Mouse (Mus musculus): ENCODE measurements around the gene Nsun4.

The Nsun4 gene

GRCm38 (mm10) chr4:116048130-116048920, 5.4 kb downstream of the Nsun4 start:
- intact Hi-C loops (cut with DNase I), result no loop called here

GRCm38 (mm10) chr4:116047681-116048080, 6.0 kb downstream of the Nsun4 start:
- intact Hi-C loops (cut with DNase I), result no loop called here

DNA sequence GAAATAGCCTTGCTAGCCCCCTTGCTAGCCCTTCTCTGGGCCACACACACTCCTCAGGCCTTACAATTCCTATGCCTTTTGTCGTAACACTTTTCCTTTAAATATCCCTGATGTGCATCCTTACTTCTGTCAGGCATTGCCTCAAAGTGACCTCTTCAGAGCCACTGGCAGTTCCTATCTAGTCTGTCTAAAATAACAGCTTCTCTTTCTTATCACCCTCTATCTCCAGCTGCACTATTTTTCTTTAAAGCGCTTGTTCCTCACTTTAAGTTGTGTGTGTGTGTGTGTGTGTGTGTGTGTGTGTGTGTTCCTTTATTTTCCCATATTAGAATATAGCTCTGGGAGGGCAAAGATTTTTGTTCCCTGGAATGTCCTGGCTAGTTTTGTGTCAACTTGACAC, 7.1 kb downstream of the Nsun4 start:
- intact Hi-C loops (cut with DNase I), result no loop called here

DNA sequence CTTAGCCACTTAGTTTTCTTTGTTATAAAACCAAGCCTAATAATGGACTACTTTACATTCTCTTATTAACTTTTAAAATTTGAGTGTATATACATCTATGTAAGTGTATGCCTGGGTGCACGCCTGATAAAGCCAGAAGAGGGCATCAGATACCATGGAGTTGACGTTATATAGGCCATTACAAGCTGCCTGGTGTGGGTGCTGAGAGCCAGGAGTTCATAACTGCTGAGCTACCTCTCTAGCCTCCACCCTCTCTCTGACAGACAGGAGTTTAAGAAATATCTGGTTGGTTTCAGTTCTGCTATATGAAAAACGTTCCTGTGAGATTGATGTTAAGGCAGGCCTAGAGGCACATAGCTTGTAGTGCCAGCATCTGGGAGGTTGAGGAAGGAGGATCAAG, 11.5 kb downstream of the Nsun4 start:
- intact Hi-C loops (cut with DNase I), result no loop called here

DNA sequence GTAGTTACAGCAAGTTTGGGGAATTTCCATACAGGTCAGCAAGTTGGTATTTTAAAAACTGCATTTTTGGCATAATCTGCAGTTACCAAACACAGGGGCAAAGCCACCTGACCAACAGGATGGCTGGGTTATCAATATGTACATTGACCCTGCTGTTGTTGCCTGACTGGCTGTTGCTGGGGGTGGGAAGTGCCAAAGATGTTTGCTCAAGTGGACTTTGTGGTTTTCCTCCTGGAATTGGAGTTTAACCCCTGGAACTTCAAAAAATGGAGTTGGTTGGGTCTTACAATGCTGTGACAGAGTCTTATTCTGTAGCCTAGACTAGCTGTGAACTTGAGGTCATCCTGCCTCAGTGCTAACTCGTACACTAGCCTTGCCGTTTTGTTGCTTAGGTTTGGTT, 13.2 kb downstream of the Nsun4 start:
- intact Hi-C loops (cut with DNase I), result no loop called here

DNA sequence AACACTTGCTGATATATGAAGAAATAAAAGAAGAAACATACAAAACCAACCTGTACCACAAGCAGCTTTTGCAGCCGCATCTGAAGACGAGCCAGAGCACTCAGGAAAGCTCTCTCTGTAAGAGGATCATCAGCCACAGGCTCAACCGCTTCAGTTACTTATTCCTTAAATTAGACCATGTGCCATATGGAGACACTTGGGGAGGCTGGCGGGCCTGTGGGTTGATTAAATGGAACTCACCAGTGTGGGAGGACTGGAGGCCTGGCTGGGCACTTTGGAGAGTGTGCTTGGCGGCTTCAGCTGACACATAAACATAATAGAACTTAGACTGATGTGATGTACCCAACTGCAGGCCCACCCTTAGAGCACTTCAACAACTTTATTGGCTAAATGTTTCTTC, 20.3 kb downstream of the Nsun4 start:
- intact Hi-C loops (cut with DNase I), result no loop called here

- intact Hi-C loops (cut with DNase I), result no loop called here
Observed at GRCm38 (mm10) chr4:116032906-116033305, 20.8 kb downstream of the Nsun4 start.

DNA sequence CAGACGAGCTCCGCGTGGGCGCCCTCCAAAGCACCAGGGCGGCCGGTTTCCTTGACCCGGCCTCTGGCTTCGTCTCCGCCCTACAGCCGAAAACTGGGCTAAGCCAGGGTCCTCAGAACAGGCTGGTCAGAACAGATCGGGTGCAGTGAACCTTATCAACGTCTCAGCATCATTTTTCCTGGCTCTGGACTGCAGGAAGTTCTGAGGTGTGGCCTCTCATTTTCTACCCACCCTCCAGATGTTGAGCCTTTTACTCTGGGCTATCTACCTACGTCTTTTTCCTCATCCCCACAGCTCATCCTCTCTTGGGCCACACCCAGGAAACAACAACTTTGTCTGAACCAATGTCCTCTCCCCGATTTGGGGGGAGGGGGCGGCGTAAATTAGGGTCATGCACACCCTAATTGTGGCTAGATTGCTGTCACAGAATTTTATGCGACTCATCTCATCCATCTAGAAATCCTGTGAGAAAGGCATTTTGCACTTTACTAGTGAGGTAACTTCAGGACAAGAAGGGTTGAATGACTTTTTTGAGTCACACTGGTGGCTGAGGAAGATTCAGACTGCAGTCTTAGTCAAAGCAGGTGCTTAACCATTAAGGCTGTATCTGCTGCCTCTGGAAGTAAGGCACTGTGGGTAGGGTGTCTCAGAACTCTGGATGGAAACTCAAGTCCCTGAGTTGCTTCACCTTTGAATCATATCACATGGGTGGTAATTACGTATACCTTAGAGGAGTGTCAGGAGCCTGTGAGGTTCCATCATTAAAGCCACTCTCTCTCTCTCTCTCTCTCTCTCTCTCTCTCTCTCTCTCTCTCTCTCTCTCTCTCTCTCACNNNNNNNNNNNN, 35.6 kb downstream of the Nsun4 start, which contains the start of gene Faah:
TSS of gene Faah (minus strand) at position 25 of the 845 bp plus-strand sequence.
- intact Hi-C loops (cut with DNase I), result no loop called here

GRCm38 (mm10) chr4:116017300-116017901, 36.3 kb downstream of the Nsun4 start:
- intact Hi-C loops (cut with DNase I), result no loop called here

GRCm38 (mm10) chr4:116016862-116017299, 36.8 kb downstream of the Nsun4 start:
- intact Hi-C loops (cut with DNase I), result no loop called here

DNA sequence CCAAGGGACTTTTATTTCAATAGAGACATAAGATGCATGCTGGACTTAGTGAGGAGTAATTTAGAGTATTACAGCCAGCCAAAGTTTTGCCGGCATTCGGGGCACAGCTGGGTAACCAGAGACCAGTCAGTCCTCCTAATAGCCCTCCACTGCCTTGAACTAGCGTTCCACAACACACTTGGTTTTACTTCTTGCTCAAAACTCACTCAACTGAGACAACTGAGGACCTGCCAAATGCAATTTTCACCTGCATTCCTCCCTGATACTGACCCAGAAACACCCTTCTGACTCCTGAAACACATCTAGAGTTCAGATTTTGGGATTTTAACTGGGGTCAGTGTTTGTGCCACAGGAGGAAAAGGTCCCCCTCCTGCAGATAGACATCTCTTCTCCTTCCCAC, 37.3 kb downstream of the Nsun4 start:
- intact Hi-C loops (cut with DNase I), result no loop called here

DNA sequence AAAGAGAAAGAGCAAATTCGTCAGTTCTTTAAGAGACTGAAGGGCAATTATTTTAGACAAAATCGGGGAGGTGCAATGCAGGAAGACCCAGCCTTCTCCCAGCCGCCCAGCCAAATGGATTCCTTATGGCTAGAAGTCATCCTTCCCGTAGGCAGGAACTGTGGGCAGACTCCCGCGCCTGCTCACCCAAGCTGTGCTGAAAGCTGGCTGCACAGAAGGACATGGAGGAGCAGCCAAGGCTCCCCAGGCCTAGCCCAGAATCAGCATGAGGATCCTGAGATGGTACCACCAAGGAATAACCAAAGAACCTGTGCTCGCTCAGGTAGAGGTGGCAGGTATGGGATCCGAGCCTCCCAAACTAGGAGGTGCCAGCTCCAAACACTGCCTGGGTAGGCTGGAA, 37.7 kb downstream of the Nsun4 start:
- intact Hi-C loops (cut with DNase I), result no loop called here

GRCm38 (mm10) chr4:116015502-116015901, 38.2 kb downstream of the Nsun4 start:
- intact Hi-C loops (cut with DNase I), result no loop called here

GRCm38 (mm10) chr4:116010186-116010585, 43.5 kb downstream of the Nsun4 start:
- intact Hi-C loops (cut with DNase I), result no loop called here

DNA sequence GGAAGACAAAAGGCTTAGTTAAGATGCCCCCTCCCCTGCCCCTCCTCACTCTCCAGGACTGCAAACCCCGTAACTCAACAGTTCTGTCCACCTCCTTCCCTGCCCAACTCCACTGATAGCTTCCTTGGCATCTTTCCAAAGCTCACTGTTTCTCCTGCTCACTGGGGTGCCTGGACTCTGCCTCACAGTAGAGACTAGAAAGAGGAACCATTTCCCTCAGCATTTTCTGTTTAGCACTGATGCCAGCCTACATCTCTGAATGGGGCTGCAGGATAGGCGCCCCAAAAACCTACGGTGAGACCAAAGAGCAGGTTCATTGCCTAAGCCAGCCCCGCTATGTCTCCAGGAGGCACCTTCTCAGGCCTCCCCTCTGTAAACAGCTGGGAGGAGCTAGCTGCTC, 52.5 kb downstream of the Nsun4 start:
- intact Hi-C loops (cut with DNase I), result no loop called here

- intact Hi-C loops (cut with DNase I), result no loop called here
Observed at GRCm38 (mm10) chr4:116000671-116001070, 53.0 kb downstream of the Nsun4 start.

- intact Hi-C loops (cut with DNase I), result no loop called here
Observed at GRCm38 (mm10) chr4:115996729-115997128, 56.9 kb downstream of the Nsun4 start.

- intact Hi-C loops (cut with DNase I), result no loop called here
Observed at GRCm38 (mm10) chr4:115995376-115995730, 58.3 kb downstream of the Nsun4 start.

- intact Hi-C loops (cut with DNase I), result no loop called here
Observed at GRCm38 (mm10) chr4:115994662-115995375, 58.9 kb downstream of the Nsun4 start.

GRCm38 (mm10) chr4:115989382-115989781, 64.3 kb downstream of the Nsun4 start:
- intact Hi-C loops (cut with DNase I), result no loop called here

DNA sequence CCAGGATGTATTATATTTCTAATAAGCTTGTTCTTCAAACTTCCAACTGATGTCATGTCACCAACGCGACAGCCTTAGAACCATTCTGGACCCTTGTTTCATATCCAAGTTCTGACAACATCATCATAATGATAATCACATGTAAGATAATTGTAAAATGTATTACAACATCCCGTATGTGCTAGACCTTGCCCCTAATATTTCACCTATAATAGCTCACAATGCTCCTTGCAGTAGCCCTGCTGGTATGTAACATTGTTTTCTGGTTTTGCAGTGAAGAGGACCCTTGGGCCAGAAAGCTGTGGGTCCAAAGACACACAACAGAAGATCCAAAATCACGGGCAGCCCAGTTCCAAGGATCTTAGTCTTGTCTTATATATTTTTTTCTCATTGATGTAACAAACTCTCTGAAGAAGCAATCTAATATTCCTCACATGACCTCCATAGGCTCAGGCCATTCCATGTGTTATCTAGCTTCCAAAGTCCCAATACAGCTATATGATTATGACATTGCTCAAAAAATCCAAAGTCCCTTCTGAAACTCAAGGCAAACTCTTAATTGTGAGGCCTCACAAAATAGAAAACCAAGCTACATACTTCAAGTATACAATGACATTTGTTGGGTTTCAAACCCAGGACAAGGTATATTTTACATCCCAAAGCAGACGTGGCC, 65.7 kb downstream of the Nsun4 start:
- intact Hi-C loops (cut with DNase I), result no loop called here
